Mouse (Mus musculus) 416B (cell line): ENCODE results near the gene Serpina1d.
"Not testable (repeated sequence)": the region's sequence is repeated elsewhere in the genome, so short reads cannot be mapped to it uniquely, and the experiment has no call there.

ENCODE experiments used
- DNase-seq: peaks from one replicate; pipeline ENCODE4 v3.0.0; 2011; ENCODE audit warnings: low read depth

The Serpina1d gene

DNA sequence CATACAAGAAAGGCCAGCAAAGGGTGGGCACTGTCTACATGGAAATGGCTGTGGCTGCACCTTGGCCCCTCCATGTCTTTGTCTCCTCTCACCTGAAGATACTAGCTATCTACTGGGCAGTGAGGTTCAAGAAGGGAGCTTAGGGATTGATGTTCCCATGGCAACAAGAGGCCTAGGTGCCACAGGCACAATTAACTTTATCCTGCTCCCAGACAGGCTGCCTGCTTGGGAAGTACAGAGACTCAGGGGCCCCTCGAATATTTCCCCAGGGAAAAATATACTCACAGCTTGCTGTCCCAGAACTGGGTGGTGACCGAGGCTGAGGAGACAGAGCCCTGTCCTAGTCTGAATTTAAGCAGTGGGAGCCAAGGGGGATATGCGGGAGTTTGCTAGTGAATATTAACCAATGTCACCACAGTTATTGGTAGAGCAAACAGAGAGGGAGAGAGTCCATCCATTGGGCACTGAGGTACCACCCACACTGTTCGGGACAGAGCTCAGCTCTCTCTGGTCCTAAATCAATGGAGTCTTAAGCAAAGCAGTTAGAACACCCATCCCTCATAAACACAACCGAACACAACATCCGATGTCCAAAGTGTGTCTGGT, at the start of gene Serpina1d:
Serpina1d (minus strand) TSS at position 347 of the 606 bp plus-strand sequence.
- not testable (repeated sequence) for DNase-seq

- DNase-seq = not testable (repeated sequence)
These were observed 2.8 kb downstream of the Serpina1d start for GRCm38 (mm10) chr12:103770597-103770996.

GRCm38 (mm10) chr12:103763083-103763482, 10.3 kb downstream of the Serpina1d start:
- not testable (repeated sequence) for DNase-seq

- not testable (repeated sequence) for DNase-seq
These were observed 13.1 kb downstream of the Serpina1d start for GRCm38 (mm10) chr12:103760316-103760715.

- DNase-seq = not testable (repeated sequence)
These were observed 27.4 kb downstream of the Serpina1d start for GRCm38 (mm10) chr12:103745957-103746356.

- DNase-seq = not testable (repeated sequence)
These were observed 35.4 kb downstream of the Serpina1d start for GRCm38 (mm10) chr12:103737791-103738580.

- DNase-seq = not testable (repeated sequence)
These were observed 37.8 kb downstream of the Serpina1d start for GRCm38 (mm10) chr12:103735566-103735965.

DNA sequence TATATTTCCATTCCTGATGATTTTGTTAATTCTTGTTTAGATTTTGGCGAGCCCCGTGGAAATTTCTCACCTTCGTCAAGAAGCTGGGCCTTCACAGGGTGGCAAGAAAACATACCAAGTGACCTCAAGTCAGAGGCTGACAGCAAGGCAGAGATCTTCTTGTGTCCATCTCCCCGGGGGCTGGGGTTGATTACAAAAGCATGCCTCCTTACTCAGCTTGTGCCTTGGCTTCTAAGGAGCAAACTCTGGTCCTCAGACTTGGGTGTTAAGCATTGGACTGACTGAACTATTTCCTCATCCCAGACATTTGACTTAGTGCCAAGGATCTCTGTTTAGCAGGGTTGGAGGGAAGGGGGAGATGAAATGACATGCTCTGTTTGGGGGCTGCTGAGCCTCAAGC, 38.3 kb downstream of the Serpina1d start:
- not testable (repeated sequence) for DNase-seq
